Mouse (Mus musculus): ENCODE results near the gene Elovl2. TPM values are rescaled to one million over a fixed set of nuclear protein-coding genes. Genes with fewer than 3 reads are reported as not detected.
A peak's percentile ranks its signal among the peaks of the same experiment; 100 is the strongest.
"Not testable (repeated sequence)": the region's sequence is repeated elsewhere in the genome, so short reads cannot be mapped to it uniquely, and the experiment has no call there.

Gene Elovl2
- polyA plus RNA-seq, 1 experiment from 2014 or later = 51.4 TPM

GRCm38 (mm10) chr13:41251667-41252066 is 31.5 kb upstream of the Elovl2 start:
- Histone ChIP-seq H3K36me3 (ENCODE audit: control insufficient read depth, insufficient read depth) (no peaks in the 10 kb centered on the region), H3K4me1 (replicated peaks; ENCODE audit: control insufficient read depth, insufficient read depth, low read length) (peaks cover 13% of the 10 kb centered on the region), H3K27me3 (replicated peaks; ENCODE audit: control insufficient read depth, insufficient read depth, low read length) (0 out of 2 replicates have a peak, but pooled peaks cover 5% of the 10 kb centered on the region), H3K9me3 (ENCODE audit: control insufficient read depth, low read length) (no peaks in the 10 kb centered on the region), H3K9ac (replicated peaks; ENCODE audit: low read depth, low read length) (no peak overlapping the region), H3K4me2 (ENCODE audit: low read length) (no peak overlapping the region), H3K4me3 (replicated peaks; ENCODE audit: low read length) (no peak overlapping the region), H3K27ac (ENCODE audit: low read length) (no peak overlapping the region)
- 81% methylated on average over 5 of the region's 5 CpGs for WGBS
- no peak for ATAC-seq

- Histone ChIP-seq H3K4me2 (ENCODE audit: low read length) (peak overlapping the region; percentile 77; the same call in 1 of the 2 replicates), H3K4me1 (replicated peaks; ENCODE audit: control insufficient read depth, insufficient read depth, low read length) (peaks cover 13% of the 10 kb centered on the region)
- not testable (repeated sequence) for H3K36me3 ChIP-seq (ENCODE audit: control insufficient read depth, insufficient read depth); H3K27ac ChIP-seq (ENCODE audit: low read length); H3K4me3 ChIP-seq (replicated peaks; ENCODE audit: low read length); H3K9me3 ChIP-seq (ENCODE audit: control insufficient read depth, low read length); H3K27me3 ChIP-seq (replicated peaks; ENCODE audit: control insufficient read depth, insufficient read depth, low read length); ATAC-seq; H3K9ac ChIP-seq (replicated peaks; ENCODE audit: low read depth, low read length)
- WGBS = 93% methylated on average over 5 of the region's 5 CpGs
These were observed 31.0 kb upstream of the Elovl2 start for GRCm38 (mm10) chr13:41251232-41251631.

GRCm38 (mm10) chr13:41250318-41250981 is 30.2 kb upstream of the Elovl2 start:
- Histone ChIP-seq H3K27me3 (replicated peaks; ENCODE audit: control insufficient read depth, insufficient read depth, low read length) (0 out of 2 replicates have a peak, but pooled peaks cover 5% of the 10 kb centered on the region), H3K4me3 (replicated peaks; ENCODE audit: low read length) (peak overlapping the region; percentile 87), H3K9me3 (ENCODE audit: control insufficient read depth, low read length) (no peaks in the 10 kb centered on the region), H3K27ac (ENCODE audit: low read length) (peak overlapping the region; percentile 84; the same call in 1 of the 2 replicates), H3K36me3 (ENCODE audit: control insufficient read depth, insufficient read depth) (no peaks in the 10 kb centered on the region), H3K4me2 (ENCODE audit: low read length) (peak overlapping the region; percentile 77), H3K9ac (replicated peaks; ENCODE audit: low read depth, low read length) (peak overlapping the region; percentile 87), H3K4me1 (replicated peaks; ENCODE audit: control insufficient read depth, insufficient read depth, low read length) (peaks cover 13% of the 10 kb centered on the region)
- under 1% methylated on average over 27 of the region's 27 CpGs for WGBS
- no peak for ATAC-seq

GRCm38 (mm10) chr13:41249538-41250317 is 29.5 kb upstream of the Elovl2 start, which contains the start of gene Smim13:
Gene Smim13 (plus strand): TSS chr13:41249844.
- Histone ChIP-seq H3K4me3 (replicated peaks; ENCODE audit: low read length) (peak within 1 kb of the TSS; percentile 87), H3K27me3 (replicated peaks; ENCODE audit: control insufficient read depth, insufficient read depth, low read length) (0 out of 2 replicates have a peak, but pooled peaks cover 5% of the 10 kb centered on the region), H3K36me3 (ENCODE audit: control insufficient read depth, insufficient read depth) (no peaks in the 10 kb centered on the region), H3K9ac (replicated peaks; ENCODE audit: low read depth, low read length) (peak within 1 kb of the TSS; percentile 87), H3K4me1 (replicated peaks; ENCODE audit: control insufficient read depth, insufficient read depth, low read length) (peaks cover 13% of the 10 kb centered on the region), H3K4me2 (ENCODE audit: low read length) (peak within 1 kb of the TSS; percentile 77), H3K27ac (ENCODE audit: low read length) (peak within 1 kb of the TSS; percentile 84), H3K9me3 (ENCODE audit: control insufficient read depth, low read length) (no peaks in the 10 kb centered on the region)
- 0% methylated on average over 64 of the region's 78 CpGs for WGBS
- peak; percentile 99 for ATAC-seq

- peak; percentile 4; the same call in 1 of the 2 replicates for ATAC-seq
These were observed 28.7 kb upstream of the Elovl2 start for GRCm38 (mm10) chr13:41248751-41249520.

GRCm38 (mm10) chr13:41244306-41244830 is 24.2 kb upstream of the Elovl2 start:
- WGBS = 66% methylated on average over 6 of the region's 6 CpGs
- H3K4me1 ChIP-seq (replicated peaks; ENCODE audit: control insufficient read depth, insufficient read depth, low read length) = 0 out of 2 replicates have a peak, but pooled peaks cover 3% of the 10 kb centered on the region
- no peak overlapping the region for H3K4me3 ChIP-seq (replicated peaks; ENCODE audit: low read length)
- no peak overlapping the region for H3K9ac ChIP-seq (replicated peaks; ENCODE audit: low read depth, low read length)
- ATAC-seq = no peak
- H3K4me2 ChIP-seq (ENCODE audit: low read length) = no peak overlapping the region
- H3K36me3 ChIP-seq (ENCODE audit: control insufficient read depth, insufficient read depth) = no peaks in the 10 kb centered on the region
- H3K9me3 ChIP-seq (ENCODE audit: control insufficient read depth, low read length) = no peaks in the 10 kb centered on the region
- H3K27me3 ChIP-seq (replicated peaks; ENCODE audit: control insufficient read depth, insufficient read depth, low read length) = 0 out of 2 replicates have a peak, but pooled peaks cover 5% of the 10 kb centered on the region
- no peak overlapping the region for H3K27ac ChIP-seq (ENCODE audit: low read length)

More at GRCm38 (mm10) chr13:41248751-41249520, 28.7 kb upstream of the Elovl2 start:
- WGBS = 43% methylated on average over 12 of the region's 12 CpGs
- peak overlapping the region; percentile 87 for H3K4me3 ChIP-seq (replicated peaks; ENCODE audit: low read length)
- H3K9ac ChIP-seq (replicated peaks; ENCODE audit: low read depth, low read length) = peak overlapping the region; percentile 48; the same call in 1 of the 2 replicates
- no peaks in the 10 kb centered on the region for H3K36me3 ChIP-seq (ENCODE audit: control insufficient read depth, insufficient read depth)
- peaks cover 13% of the 10 kb centered on the region for H3K4me1 ChIP-seq (replicated peaks; ENCODE audit: control insufficient read depth, insufficient read depth, low read length)
- no peaks in the 10 kb centered on the region for H3K9me3 ChIP-seq (ENCODE audit: control insufficient read depth, low read length)
- H3K27ac ChIP-seq (ENCODE audit: low read length) = 0 out of 2 replicates have a peak overlapping the region, but pooled peaks have one; percentile 32
- H3K4me2 ChIP-seq (ENCODE audit: low read length) = peak overlapping the region; percentile 74
- 0 out of 2 replicates have a peak, but pooled peaks cover 5% of the 10 kb centered on the region for H3K27me3 ChIP-seq (replicated peaks; ENCODE audit: control insufficient read depth, insufficient read depth, low read length)

GRCm38 (mm10) chr13:41241557-41241956 is 21.4 kb upstream of the Elovl2 start:
- no peaks in the 10 kb centered on the region for H3K27me3 ChIP-seq (replicated peaks; ENCODE audit: control insufficient read depth, insufficient read depth, low read length)
- 68% methylated on average over 2 of the region's 2 CpGs for WGBS
- ATAC-seq = no peak
- H3K9me3 ChIP-seq (ENCODE audit: control insufficient read depth, low read length) = no peaks in the 10 kb centered on the region
- H3K9ac ChIP-seq (replicated peaks; ENCODE audit: low read depth, low read length) = no peak overlapping the region
- no peaks in the 10 kb centered on the region for H3K36me3 ChIP-seq (ENCODE audit: control insufficient read depth, insufficient read depth)
- no peaks in the 10 kb centered on the region for H3K4me1 ChIP-seq (replicated peaks; ENCODE audit: control insufficient read depth, insufficient read depth, low read length)
- H3K4me3 ChIP-seq (replicated peaks; ENCODE audit: low read length) = no peak overlapping the region
- H3K27ac ChIP-seq (ENCODE audit: low read length) = no peak overlapping the region
- no peak overlapping the region for H3K4me2 ChIP-seq (ENCODE audit: low read length)

GRCm38 (mm10) chr13:41238805-41239130 is 18.6 kb upstream of the Elovl2 start:
- Histone ChIP-seq H3K4me2 (ENCODE audit: low read length) (no peak overlapping the region), H3K9ac (replicated peaks; ENCODE audit: low read depth, low read length) (no peak overlapping the region), H3K27me3 (replicated peaks; ENCODE audit: control insufficient read depth, insufficient read depth, low read length) (no peaks in the 10 kb centered on the region), H3K4me1 (replicated peaks; ENCODE audit: control insufficient read depth, insufficient read depth, low read length) (no peaks in the 10 kb centered on the region), H3K36me3 (ENCODE audit: control insufficient read depth, insufficient read depth) (no peaks in the 10 kb centered on the region), H3K4me3 (replicated peaks; ENCODE audit: low read length) (no peak overlapping the region), H3K27ac (ENCODE audit: low read length) (no peak overlapping the region), H3K9me3 (ENCODE audit: control insufficient read depth, low read length) (no peaks in the 10 kb centered on the region)
- ATAC-seq = peak; percentile 72; the same call in 1 of the 2 replicates
- 10% methylated on average over 5 of the region's 5 CpGs for WGBS
